12 mouse cellular contexts compared by ENCODE assay signal in the genomic region with DNA sequence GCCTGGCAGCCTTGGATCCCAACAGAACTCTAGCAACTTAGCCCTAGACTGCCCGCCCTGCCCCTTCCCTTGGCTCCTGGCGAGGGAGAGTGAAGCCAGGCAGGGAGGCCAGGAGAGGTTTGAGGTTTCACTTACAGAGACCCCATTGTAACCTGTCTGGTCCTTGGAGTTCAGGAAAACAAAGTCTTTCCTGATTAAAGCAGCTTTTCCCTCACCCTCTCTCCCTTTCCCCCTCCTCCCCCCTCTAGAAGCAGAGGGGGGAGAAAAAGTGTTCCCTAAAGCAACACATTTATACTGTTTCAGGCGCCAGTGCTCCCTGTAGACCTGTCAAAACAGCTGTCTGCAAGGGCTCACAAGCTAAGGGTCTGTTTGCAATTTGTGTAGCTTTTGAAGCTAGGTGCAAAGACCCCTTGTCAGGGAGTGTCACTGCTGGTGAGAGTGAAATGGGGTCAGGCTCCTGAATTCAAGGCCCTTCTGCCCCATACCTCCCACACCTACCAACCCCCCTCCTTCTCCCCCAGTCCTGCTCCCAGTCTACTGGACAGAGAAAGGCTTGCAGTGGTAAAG. TPM values are rescaled to one million over a fixed set of nuclear protein-coding genes. Genes with fewer than 3 reads are reported as not detected.
DNase-seq lines count a peak whose midpoint lies in the region; ATAC-seq lines count a peak whose summit lies in the region.
"Had no signal": no experiment of that assay in that cellular context is flagged by ENCODE, and none has a peak within 500 bp of the region (broad histone marks: within the 10 kb centered on the region; RNA-seq: fewer than 3 reads in every experiment).

No protein-coding gene starts in this region.

- peak; percentile 57; the same call in 1 of the 2 replicates for ATAC-seq in heart, embryonic 12.5 days (ENCODE audit: insufficient number of reproducible peaks, low FRiP score)
- no peak for ATAC-seq in neural tube, embryonic 15.5 days (ENCODE audit: low FRiP score)
- peak; percentile 52; the same call in 1 of the 2 replicates for ATAC-seq in hindbrain, embryonic 16.5 days

- peaks cover 23% of the 10 kb centered on the region for H3K4me1 ChIP-seq in heart, embryonic 12.5 days (replicated peaks)
- no peaks in the 10 kb centered on the region for H3K4me1 ChIP-seq in neural tube, embryonic 15.5 days
- no peaks in the 10 kb centered on the region for H3K4me1 ChIP-seq in hindbrain, embryonic 16.5 days (ENCODE audit: control insufficient read depth, insufficient read depth, low read depth, low read length)

- peak overlapping the region; percentile 46 for H3K4me2 ChIP-seq in heart, embryonic 12.5 days
- H3K4me2 ChIP-seq in neural tube, embryonic 15.5 days = no peak overlapping the region
- no peak overlapping the region for H3K4me2 ChIP-seq in hindbrain, embryonic 16.5 days (ENCODE audit: low read length)

- H3K4me3 ChIP-seq in heart, embryonic 12.5 days = peak overlapping the region; percentile 33
- no peak overlapping the region for H3K4me3 ChIP-seq in neural tube, embryonic 15.5 days (replicated peaks)
- no peak overlapping the region for H3K4me3 ChIP-seq in hindbrain, embryonic 16.5 days (ENCODE audit: low read length)
- H3K4me3 ChIP-seq: erythroblast, embryonic 14.5 days had no signal

- no peak for DNase-seq in heart, postnatal 10 days
- DNase-seq in neural tube, embryonic 10.5 days (ENCODE audit: extremely low spot score, low spot score) = peak; percentile 45
- peak; percentile 22 for DNase-seq in yolk sac, embryonic 10.5 days (ENCODE audit: low spot score)
- no peak for DNase-seq in gastrocnemius, adult 18-20 months (ENCODE audit: low spot score)
- no peak for DNase-seq in natural killer cell, adult 2 months (ENCODE audit: low spot score in 2 of 2)
- DNase-seq: heart, postnatal 36 days had no signal

- peak overlapping the region; percentile 70 for H3K27ac ChIP-seq in heart, embryonic 12.5 days (ENCODE audit: poor library complexity, severe bottlenecking)
- no peak overlapping the region for H3K27ac ChIP-seq in neural tube, embryonic 15.5 days (replicated peaks)
- H3K27ac ChIP-seq in hindbrain, embryonic 16.5 days (ENCODE audit: low read depth, low read length) = no peak overlapping the region
- H3K27ac ChIP-seq: macrophage had no signal

- H3K36me3 ChIP-seq in heart, embryonic 12.5 days = no peaks in the 10 kb centered on the region
- H3K36me3 ChIP-seq in neural tube, embryonic 15.5 days = no peaks in the 10 kb centered on the region
- no peaks in the 10 kb centered on the region for H3K36me3 ChIP-seq in hindbrain, embryonic 16.5 days (ENCODE audit: control insufficient read depth, insufficient read depth, low read length)

- H3K9me3 ChIP-seq in heart, embryonic 12.5 days (replicated peaks) = no peaks in the 10 kb centered on the region
- H3K9me3 ChIP-seq in neural tube, embryonic 15.5 days (replicated peaks) = no peaks in the 10 kb centered on the region
- no peaks in the 10 kb centered on the region for H3K9me3 ChIP-seq in hindbrain, embryonic 16.5 days (ENCODE audit: control insufficient read depth, low read length)

- peak overlapping the region; percentile 1 for H3K9ac ChIP-seq in heart, embryonic 12.5 days
- H3K9ac ChIP-seq in neural tube, embryonic 15.5 days (replicated peaks) = no peak overlapping the region
- no peak overlapping the region for H3K9ac ChIP-seq in hindbrain, embryonic 16.5 days (ENCODE audit: low read depth, low read length)

- H3K27me3 ChIP-seq in heart, embryonic 12.5 days (replicated peaks) = no peaks in the 10 kb centered on the region
- no peaks in the 10 kb centered on the region for H3K27me3 ChIP-seq in neural tube, embryonic 15.5 days (replicated peaks)
- no peaks in the 10 kb centered on the region for H3K27me3 ChIP-seq in hindbrain, embryonic 16.5 days (replicated peaks; ENCODE audit: control insufficient read depth, insufficient read depth, low read length)

- 21% methylated on average over 3 of the region's 3 CpGs for WGBS in heart, embryonic 12.5 days
- 43% methylated on average over 3 of the region's 3 CpGs for WGBS in neural tube, embryonic 15.5 days
- 56% methylated on average over 3 of the region's 3 CpGs for WGBS in hindbrain, embryonic 16.5 days

- intact Hi-C loops in heart, postnatal 10 days (cut with DNase I) = no loop called here

RNA-seq across cellular contexts. Expression of a gene that starts 18.6 kb away (rescaled TPM):
- polyA plus RNA-seq in heart, embryonic 12.5 days (2016; fragmentation: Nextera tagmentation; extraction: Ambion mirVana) = 35.6 and 35.8 TPM in 2 replicates
- total RNA-seq in heart, postnatal 10 days (2021) = under 1 TPM; 0.53 to 0.92 TPM
- 7.0 and 11.5 TPM in 2 replicates for polyA plus RNA-seq in neural tube, embryonic 15.5 days (2015; fragmentation: Nextera tagmentation; extraction: Ambion mirVana)
- 1.8 and 3.8 TPM in 2 replicates for polyA plus RNA-seq in hindbrain, embryonic 16.5 days (2015; fragmentation: Nextera tagmentation; extraction: Ambion mirVana)
- under 1 TPM; 0.28 to 0.37 TPM for total RNA-seq in gastrocnemius, adult 18-20 months (2021)
- polyA plus RNA-seq: C2C12, macrophage had no signal

Comparison
In these comparisons a context has a peak if more than half of its experiments do, and no peak if none do; other contexts are left out.
1. DNase-seq: peak in neural tube, embryonic 10.5 days (single experiment) and yolk sac, embryonic 10.5 days (single experiment); none in heart, postnatal 10 days (0 of 2), gastrocnemius, adult 18-20 months (single experiment) and natural killer cell, adult 2 months (0 of 2).